Mouse (Mus musculus) MEL (cell line): Measurements from ENCODE around the gene Lyrm1.

Experiments
- CTCF ChIP-seq, 3 experiments: IDR thresholded peaks in 2 of 3; conservative IDR thresholded peaks in 1 of 3; 2 replicates each; pipeline ENCODE4 v1.5.1; 2011 to 2012; ENCODE audit warnings: low read length in 3 of 3, low read depth in 2 of 3, mild to moderate bottlenecking in 2 of 3, improper control_type of control experiment in 1 of 3, inconsistent platforms in 1 of 3, mixed read lengths in 1 of 3, moderate library complexity in 1 of 3; ENCODE audit not compliant: control insufficient read depth in 1 of 3, insufficient read depth in 1 of 3, poor library complexity in 1 of 3, severe bottlenecking in 1 of 3
- GATA1 ChIP-seq: IDR thresholded peaks from 2 replicates; pipeline ENCODE4 v1.6.1; 2011; ENCODE audit warnings: low read depth, low read length, improper control_type of control experiment
- POLR2A ChIP-seq, 2 experiments: IDR thresholded peaks; 2 replicates each; pipeline ENCODE4 v1.6.1; 2011 to 2012; ENCODE audit warnings: low read length in 2 of 2, mild to moderate bottlenecking in 2 of 2, control low read depth in 1 of 2, improper control_type of control experiment in 1 of 2, low read depth in 1 of 2, moderate library complexity in 1 of 2; ENCODE audit not compliant: control insufficient read depth in 1 of 2, insufficient read depth in 1 of 2, poor library complexity in 1 of 2
- SMC3 ChIP-seq: IDR thresholded peaks from 2 replicates; pipeline ENCODE4 v1.6.1; 2011; ENCODE audit warnings: low read depth, low read length, improper control_type of control experiment
- TCF12 ChIP-seq: IDR thresholded peaks from 2 replicates; pipeline ENCODE4 v1.6.1; 2014; ENCODE audit warnings: low read depth, mild to moderate bottlenecking, inconsistent platforms, low read length, improper control_type of control experiment, moderate library complexity
- UBTF ChIP-seq: IDR thresholded peaks from 2 replicates; pipeline ENCODE4 v1.6.1; 2012; ENCODE audit warnings: low read depth, mild to moderate bottlenecking, inconsistent platforms, low read length, improper control_type of control experiment, moderate library complexity, borderline replicate concordance; ENCODE audit not compliant: insufficient read depth
- USF1 ChIP-seq: IDR thresholded peaks from 2 replicates; pipeline ENCODE4 v1.6.1; 2014; ENCODE audit warnings: low read depth, mild to moderate bottlenecking, inconsistent platforms, low read length, improper control_type of control experiment, moderate library complexity
- ZMIZ1 ChIP-seq: IDR thresholded peaks from 2 replicates; pipeline ENCODE4 v1.6.1; 2012; ENCODE audit warnings: low read depth, mild to moderate bottlenecking, inconsistent platforms, low read length, improper control_type of control experiment, moderate library complexity

GRCm38 (mm10) chr7:119892198-119892597 is 3.5 kb upstream of the Lyrm1 start:
- TF ChIP-seq GATA1 = no peak
- TF ChIP-seq UBTF = no peak
- TF ChIP-seq SMC3 = no peak
- no peak for TF ChIP-seq POLR2A (IDR thresholded peaks at IDR 0.05; ENCODE audit: control insufficient read depth in 1 of 2, insufficient read depth in 1 of 2, low read depth in 1 of 2, low read length in 2 of 2, poor library complexity in 1 of 2)
- TF ChIP-seq CTCF (IDR thresholded peaks at IDR 0.05 in 2 of 3, conservative IDR thresholded peaks at IDR 0.05 in 1 of 3; ENCODE audit: control insufficient read depth in 1 of 3, insufficient read depth in 1 of 3, low read depth in 2 of 3, low read length in 3 of 3, poor library complexity in 1 of 3, severe bottlenecking in 1 of 3) = no peak
- no peak for TF ChIP-seq USF1
- no peak for TF ChIP-seq TCF12
- TF ChIP-seq ZMIZ1 = no peak
